Mouse (Mus musculus): ENCODE results near the gene Plpp2. TPM values are rescaled to one million over a fixed set of nuclear protein-coding genes. Genes with fewer than 3 reads are reported as not detected.

Plpp2 gene
- polyA plus RNA-seq, 1 experiment from 2014 or later: 17.0 TPM

- H3K9me3 ChIP-seq: no peaks in the 10 kb centered on the region
- ATAC-seq (ENCODE audit: insufficient number of reproducible peaks, insufficient read depth, low FRiP score, low TSS enrichment): no peak
- H3K4me3 ChIP-seq: no peak overlapping the region
- WGBS: 85% methylated on average over 6 of the region's 6 CpGs
- no peaks in the 10 kb centered on the region for H3K4me1 ChIP-seq
- no peak overlapping the region for H3K9ac ChIP-seq
- H3K27me3 ChIP-seq: no peaks in the 10 kb centered on the region
- H3K36me3 ChIP-seq: 0 out of 2 replicates have a peak, but pooled peaks cover 6% of the 10 kb centered on the region
- no peak overlapping the region for H3K4me2 ChIP-seq (replicated peaks)
- no peak overlapping the region for H3K27ac ChIP-seq
Observed at GRCm38 (mm10) chr10:79527453-79527845, 6.1 kb downstream of the Plpp2 start.

GRCm38 (mm10) chr10:79526661-79527452 lies 6.7 kb downstream of the Plpp2 start:
- Histone ChIP-seq H3K4me1 (no peaks in the 10 kb centered on the region), H3K9ac (no peak overlapping the region), H3K9me3 (no peaks in the 10 kb centered on the region), H3K36me3 (0 out of 2 replicates have a peak, but pooled peaks cover 6% of the 10 kb centered on the region), H3K27me3 (no peaks in the 10 kb centered on the region), H3K4me2 (replicated peaks) (no peak overlapping the region), H3K4me3 (no peak overlapping the region), H3K27ac (no peak overlapping the region)
- no peak for ATAC-seq (ENCODE audit: insufficient number of reproducible peaks, insufficient read depth, low FRiP score, low TSS enrichment)
- 84% methylated on average over 12 of the region's 12 CpGs for WGBS

GRCm38 (mm10) chr10:79525456-79526325 lies 7.9 kb downstream of the Plpp2 start:
- no peaks in the 10 kb centered on the region for H3K9me3 ChIP-seq
- no peaks in the 10 kb centered on the region for H3K27me3 ChIP-seq
- WGBS: 88% methylated on average over 8 of the region's 8 CpGs
- no peak overlapping the region for H3K9ac ChIP-seq
- ATAC-seq (ENCODE audit: insufficient number of reproducible peaks, insufficient read depth, low FRiP score, low TSS enrichment): no peak
- no peaks in the 10 kb centered on the region for H3K4me1 ChIP-seq
- no peak overlapping the region for H3K4me3 ChIP-seq
- no peak overlapping the region for H3K4me2 ChIP-seq (replicated peaks)
- 0 out of 2 replicates have a peak, but pooled peaks cover 6% of the 10 kb centered on the region for H3K36me3 ChIP-seq
- no peak overlapping the region for H3K27ac ChIP-seq

- 93% methylated on average over 1 of the region's 1 CpGs for WGBS
- no peak overlapping the region for H3K4me3 ChIP-seq
- ATAC-seq (ENCODE audit: insufficient number of reproducible peaks, insufficient read depth, low FRiP score, low TSS enrichment): no peak
Observed at GRCm38 (mm10) chr10:79524433-79524832, 9.2 kb downstream of the Plpp2 start.

GRCm38 (mm10) chr10:79506709-79507108 lies 26.9 kb downstream of the Plpp2 start:
- ATAC-seq (ENCODE audit: insufficient number of reproducible peaks, insufficient read depth, low FRiP score, low TSS enrichment): no peak
- H3K4me2 ChIP-seq (replicated peaks): no peak overlapping the region
- no peaks in the 10 kb centered on the region for H3K36me3 ChIP-seq
- WGBS: 83% methylated on average over 2 of the region's 2 CpGs
- H3K4me3 ChIP-seq: no peak overlapping the region
- no peak overlapping the region for H3K9ac ChIP-seq
- no peak overlapping the region for H3K27ac ChIP-seq
- no peaks in the 10 kb centered on the region for H3K27me3 ChIP-seq
- H3K9me3 ChIP-seq: no peaks in the 10 kb centered on the region
- H3K4me1 ChIP-seq: no peaks in the 10 kb centered on the region

More at GRCm38 (mm10) chr10:79524433-79524832, 9.2 kb downstream of the Plpp2 start:
- H3K9me3 ChIP-seq: no peaks in the 10 kb centered on the region
- H3K27me3 ChIP-seq: no peaks in the 10 kb centered on the region
- no peaks in the 10 kb centered on the region for H3K4me1 ChIP-seq
- no peak overlapping the region for H3K9ac ChIP-seq
- H3K36me3 ChIP-seq: 0 out of 2 replicates have a peak, but pooled peaks cover 6% of the 10 kb centered on the region
- no peak overlapping the region for H3K4me2 ChIP-seq (replicated peaks)
- H3K27ac ChIP-seq: no peak overlapping the region

GRCm38 (mm10) chr10:79502830-79503644 lies 30.6 kb downstream of the Plpp2 start:
- H3K4me3 ChIP-seq: no peak overlapping the region
- H3K4me1 ChIP-seq: no peaks in the 10 kb centered on the region
- no peak for ATAC-seq (ENCODE audit: insufficient number of reproducible peaks, insufficient read depth, low FRiP score, low TSS enrichment)
- H3K9me3 ChIP-seq: no peaks in the 10 kb centered on the region
- H3K4me2 ChIP-seq (replicated peaks): no peak overlapping the region
- H3K36me3 ChIP-seq: no peaks in the 10 kb centered on the region
- no peaks in the 10 kb centered on the region for H3K27me3 ChIP-seq
- no peak overlapping the region for H3K9ac ChIP-seq
- 71% methylated on average over 6 of the region's 6 CpGs for WGBS
- H3K27ac ChIP-seq: no peak overlapping the region

- no peak overlapping the region for H3K4me2 ChIP-seq (replicated peaks)
- H3K9ac ChIP-seq: no peak overlapping the region
- no peaks in the 10 kb centered on the region for H3K9me3 ChIP-seq
- no peak overlapping the region for H3K27ac ChIP-seq
- H3K4me3 ChIP-seq: no peak overlapping the region
- H3K27me3 ChIP-seq: no peaks in the 10 kb centered on the region
- 38% methylated on average over 2 of the region's 2 CpGs for WGBS
- ATAC-seq (ENCODE audit: insufficient number of reproducible peaks, insufficient read depth, low FRiP score, low TSS enrichment): no peak
- H3K36me3 ChIP-seq: no peaks in the 10 kb centered on the region
- no peaks in the 10 kb centered on the region for H3K4me1 ChIP-seq
Observed at GRCm38 (mm10) chr10:79496701-79497288, 36.8 kb downstream of the Plpp2 start.

GRCm38 (mm10) chr10:79495886-79496285 lies 37.7 kb downstream of the Plpp2 start:
- no peaks in the 10 kb centered on the region for H3K36me3 ChIP-seq
- H3K27me3 ChIP-seq: no peaks in the 10 kb centered on the region
- H3K9me3 ChIP-seq: no peaks in the 10 kb centered on the region
- H3K27ac ChIP-seq: no peak overlapping the region
- H3K4me3 ChIP-seq: no peak overlapping the region
- no peak for ATAC-seq (ENCODE audit: insufficient number of reproducible peaks, insufficient read depth, low FRiP score, low TSS enrichment)
- 58% methylated on average over 3 of the region's 3 CpGs for WGBS
- H3K4me1 ChIP-seq: no peaks in the 10 kb centered on the region
- H3K9ac ChIP-seq: no peak overlapping the region
- no peak overlapping the region for H3K4me2 ChIP-seq (replicated peaks)

Small RNA genes within 50 kb of the gene (microRNA-seq; reads per million reads assigned to microRNA genes)
- gene Mir6909: 0.73 reads per million

Other genes with a start within 250 kb of the Plpp2 start
- not detected in 2 replicates for gene Vmn2r82, start 177.3 kb downstream of the Plpp2 start, polyA plus RNA-seq (2016; fragmentation: Nextera tagmentation; extraction: Ambion mirVana)
- gene Vmn2r83, start 65.1 kb downstream of the Plpp2 start, polyA plus RNA-seq (2016; fragmentation: Nextera tagmentation; extraction: Ambion mirVana): not detected in 2 replicates
- 77.4 and 82.6 TPM in 2 replicates for gene Mier2, start 21.4 kb upstream of the Plpp2 start, polyA plus RNA-seq (2016; fragmentation: Nextera tagmentation; extraction: Ambion mirVana)
- gene Theg, start 53.5 kb upstream of the Plpp2 start, polyA plus RNA-seq (2016; fragmentation: Nextera tagmentation; extraction: Ambion mirVana): not detected in 2 replicates
- 0.03 TPM in 1 of 2 replicates, not detected in the other for gene C2cd4c, start 80.2 kb upstream of the Plpp2 start, polyA plus RNA-seq (2016; fragmentation: Nextera tagmentation; extraction: Ambion mirVana)
- 26.2 and 27.2 TPM in 2 replicates for gene Shc2, start 104.1 kb upstream of the Plpp2 start, polyA plus RNA-seq (2016; fragmentation: Nextera tagmentation; extraction: Ambion mirVana)
- gene Odf3l2, start 111.9 kb upstream of the Plpp2 start, polyA plus RNA-seq (2016; fragmentation: Nextera tagmentation; extraction: Ambion mirVana): not detected in 2 replicates
- 6.7 and 8.4 TPM in 2 replicates for gene Madcam1, start 130.8 kb upstream of the Plpp2 start, polyA plus RNA-seq (2016; fragmentation: Nextera tagmentation; extraction: Ambion mirVana)
- gene Tpgs1, start 135.6 kb upstream of the Plpp2 start, polyA plus RNA-seq (2016; fragmentation: Nextera tagmentation; extraction: Ambion mirVana): 66.1 and 68.6 TPM in 2 replicates
- gene Cdc34, start 148.4 kb upstream of the Plpp2 start, polyA plus RNA-seq (2016; fragmentation: Nextera tagmentation; extraction: Ambion mirVana): 137 and 146 TPM in 2 replicates
- 0.55 and 1.5 TPM in 2 replicates for gene Gzmm, start 155.2 kb upstream of the Plpp2 start, polyA plus RNA-seq (2016; fragmentation: Nextera tagmentation; extraction: Ambion mirVana)
- gene Bsg, start 170.7 kb upstream of the Plpp2 start, polyA plus RNA-seq (2016; fragmentation: Nextera tagmentation; extraction: Ambion mirVana): 689 and 691 TPM in 2 replicates
- gene Hcn2, start 182.8 kb upstream of the Plpp2 start, polyA plus RNA-seq (2016; fragmentation: Nextera tagmentation; extraction: Ambion mirVana): 0.06 and 0.08 TPM in 2 replicates
- gene Polrmt, start 212.8 kb upstream of the Plpp2 start, polyA plus RNA-seq (2016; fragmentation: Nextera tagmentation; extraction: Ambion mirVana): 49.6 and 54.0 TPM in 2 replicates
- 0.33 and 0.65 TPM in 2 replicates for gene Fgf22, start 221.3 kb upstream of the Plpp2 start, polyA plus RNA-seq (2016; fragmentation: Nextera tagmentation; extraction: Ambion mirVana)
- 109 and 111 TPM in 2 replicates for gene Rnf126, start 233.2 kb upstream of the Plpp2 start, polyA plus RNA-seq (2016; fragmentation: Nextera tagmentation; extraction: Ambion mirVana)
- gene Fstl3, start 243.5 kb upstream of the Plpp2 start, polyA plus RNA-seq (2016; fragmentation: Nextera tagmentation; extraction: Ambion mirVana): 3.5 and 3.7 TPM in 2 replicates

Measured in embryonic facial prominence, embryonic 12.5 days (tissue).